Mouse (Mus musculus): ENCODE results near the gene Myrip. TPM values are rescaled to one million over a fixed set of nuclear protein-coding genes. Genes with fewer than 3 reads are reported as not detected.

Myrip gene
- polyA plus RNA-seq, 1 experiment from 2014 or later: 0.45 TPM

- no peaks in the 10 kb centered on the region for H3K36me3 ChIP-seq
- H3K4me1 ChIP-seq: 0 out of 2 replicates have a peak, but pooled peaks cover 13% of the 10 kb centered on the region
- H3K27ac ChIP-seq: no peak overlapping the region
- no peaks in the 10 kb centered on the region for H3K9me3 ChIP-seq
- no peak overlapping the region for H3K4me3 ChIP-seq
- no peak for ATAC-seq (ENCODE audit: insufficient number of reproducible peaks, low FRiP score, low TSS enrichment, low read depth)
- no peaks in the 10 kb centered on the region for H3K27me3 ChIP-seq
- 27% methylated on average over 4 of the region's 4 CpGs for WGBS
- no peak overlapping the region for H3K4me2 ChIP-seq
- no peak overlapping the region for H3K9ac ChIP-seq
Measured at GRCm38 (mm10) chr9:120343123-120343790, 41.9 kb downstream of the Myrip start.

- Histone ChIP-seq H3K9ac (no peak overlapping the region), H3K4me3 (no peak overlapping the region), H3K36me3 (no peaks in the 10 kb centered on the region), H3K4me1 (0 out of 2 replicates have a peak, but pooled peaks cover 14% of the 10 kb centered on the region), H3K27ac (no peak overlapping the region), H3K27me3 (no peaks in the 10 kb centered on the region), H3K9me3 (no peaks in the 10 kb centered on the region), H3K4me2 (no peak overlapping the region)
- WGBS: 31% methylated on average over 5 of the region's 5 CpGs
- no peak for ATAC-seq (ENCODE audit: insufficient number of reproducible peaks, low FRiP score, low TSS enrichment, low read depth)
Measured at GRCm38 (mm10) chr9:120345651-120346151, 44.4 kb downstream of the Myrip start.

GRCm38 (mm10) chr9:120349145-120349544, 47.8 kb downstream of the Myrip start:
- WGBS: 52% methylated on average over 4 of the region's 4 CpGs
- ATAC-seq (ENCODE audit: insufficient number of reproducible peaks, low FRiP score, low TSS enrichment, low read depth): no peak

GRCm38 (mm10) chr9:120350346-120350745, 49.0 kb downstream of the Myrip start:
- Histone ChIP-seq H3K4me3 (no peak overlapping the region), H3K36me3 (no peaks in the 10 kb centered on the region), H3K27ac (no peak overlapping the region), H3K9ac (no peak overlapping the region), H3K4me1 (0 out of 2 replicates have a peak, but pooled peaks cover 7% of the 10 kb centered on the region), H3K27me3 (no peaks in the 10 kb centered on the region), H3K4me2 (no peak overlapping the region), H3K9me3 (no peaks in the 10 kb centered on the region)
- 58% methylated on average over 6 of the region's 6 CpGs for WGBS
- no peak for ATAC-seq (ENCODE audit: insufficient number of reproducible peaks, low FRiP score, low TSS enrichment, low read depth)

More at GRCm38 (mm10) chr9:120349145-120349544, 47.8 kb downstream of the Myrip start:
- no peak overlapping the region for H3K4me2 ChIP-seq
- H3K27me3 ChIP-seq: no peaks in the 10 kb centered on the region
- H3K27ac ChIP-seq: no peak overlapping the region
- 0 out of 2 replicates have a peak, but pooled peaks cover 7% of the 10 kb centered on the region for H3K4me1 ChIP-seq
- no peak overlapping the region for H3K4me3 ChIP-seq
- H3K9ac ChIP-seq: no peak overlapping the region
- no peaks in the 10 kb centered on the region for H3K36me3 ChIP-seq
- H3K9me3 ChIP-seq: no peaks in the 10 kb centered on the region

- 0 out of 2 replicates have a peak, but pooled peaks cover 3% of the 10 kb centered on the region for H3K4me1 ChIP-seq
- H3K27me3 ChIP-seq: no peaks in the 10 kb centered on the region
- no peak overlapping the region for H3K27ac ChIP-seq
- no peak for ATAC-seq (ENCODE audit: insufficient number of reproducible peaks, low FRiP score, low TSS enrichment, low read depth)
- WGBS: 44% methylated on average over 7 of the region's 7 CpGs
- no peak overlapping the region for H3K4me3 ChIP-seq
- no peak overlapping the region for H3K9ac ChIP-seq
- H3K9me3 ChIP-seq: no peaks in the 10 kb centered on the region
- H3K36me3 ChIP-seq: no peaks in the 10 kb centered on the region
- H3K4me2 ChIP-seq: no peak overlapping the region
Measured at GRCm38 (mm10) chr9:120351061-120351460, 49.7 kb downstream of the Myrip start.

- no peak overlapping the region for H3K4me2 ChIP-seq
- 74% methylated on average over 8 of the region's 8 CpGs for WGBS
- no peak overlapping the region for H3K4me3 ChIP-seq
- H3K27me3 ChIP-seq: no peaks in the 10 kb centered on the region
- no peaks in the 10 kb centered on the region for H3K36me3 ChIP-seq
- no peak for ATAC-seq (ENCODE audit: insufficient number of reproducible peaks, low FRiP score, low TSS enrichment, low read depth)
- 0 out of 2 replicates have a peak, but pooled peaks cover 3% of the 10 kb centered on the region for H3K4me1 ChIP-seq
- no peak overlapping the region for H3K27ac ChIP-seq
- H3K9me3 ChIP-seq: no peaks in the 10 kb centered on the region
- no peak overlapping the region for H3K9ac ChIP-seq
Measured at GRCm38 (mm10) chr9:120351474-120351873, 50.2 kb downstream of the Myrip start.

- no peak for ATAC-seq (ENCODE audit: insufficient number of reproducible peaks, low FRiP score, low TSS enrichment, low read depth)
- H3K27ac ChIP-seq: no peak overlapping the region
- WGBS: 85% methylated on average over 4 of the region's 4 CpGs
- no peak overlapping the region for H3K4me2 ChIP-seq
- 0 out of 2 replicates have a peak, but pooled peaks cover 3% of the 10 kb centered on the region for H3K4me1 ChIP-seq
- no peaks in the 10 kb centered on the region for H3K9me3 ChIP-seq
- no peaks in the 10 kb centered on the region for H3K27me3 ChIP-seq
- no peaks in the 10 kb centered on the region for H3K36me3 ChIP-seq
- no peak overlapping the region for H3K4me3 ChIP-seq
- H3K9ac ChIP-seq: no peak overlapping the region
Measured at GRCm38 (mm10) chr9:120353036-120353435, 51.7 kb downstream of the Myrip start.

- Histone ChIP-seq H3K27me3 (no peaks in the 10 kb centered on the region), H3K4me2 (no peak overlapping the region), H3K4me1 (0 out of 2 replicates have a peak, but pooled peaks cover 3% of the 10 kb centered on the region), H3K27ac (no peak overlapping the region), H3K9me3 (no peaks in the 10 kb centered on the region), H3K36me3 (no peaks in the 10 kb centered on the region), H3K9ac (no peak overlapping the region), H3K4me3 (no peak overlapping the region)
- 79% methylated on average over 3 of the region's 3 CpGs for WGBS
- no peak for ATAC-seq (ENCODE audit: insufficient number of reproducible peaks, low FRiP score, low TSS enrichment, low read depth)
Measured at GRCm38 (mm10) chr9:120353967-120354366, 52.7 kb downstream of the Myrip start.

- no peaks in the 10 kb centered on the region for H3K36me3 ChIP-seq
- H3K9ac ChIP-seq: no peak overlapping the region
- H3K27ac ChIP-seq: no peak overlapping the region
- H3K4me1 ChIP-seq: 0 out of 2 replicates have a peak, but pooled peaks cover 3% of the 10 kb centered on the region
- H3K4me2 ChIP-seq: no peak overlapping the region
- H3K4me3 ChIP-seq: no peak overlapping the region
- 76% methylated on average over 12 of the region's 12 CpGs for WGBS
- H3K27me3 ChIP-seq: no peaks in the 10 kb centered on the region
- no peaks in the 10 kb centered on the region for H3K9me3 ChIP-seq
- ATAC-seq (ENCODE audit: insufficient number of reproducible peaks, low FRiP score, low TSS enrichment, low read depth): no peak
Measured at GRCm38 (mm10) chr9:120354550-120355345, 53.4 kb downstream of the Myrip start.

- Histone ChIP-seq H3K4me1 (peaks cover 6% of the 10 kb centered on the region; the same call in 1 of the 2 replicates), H3K9me3 (no peaks in the 10 kb centered on the region), H3K9ac (no peak overlapping the region), H3K27me3 (no peaks in the 10 kb centered on the region), H3K36me3 (no peaks in the 10 kb centered on the region), H3K4me3 (no peak overlapping the region), H3K4me2 (no peak overlapping the region), H3K27ac (no peak overlapping the region)
- no peak for ATAC-seq (ENCODE audit: insufficient number of reproducible peaks, low FRiP score, low TSS enrichment, low read depth)
- 82% methylated on average over 6 of the region's 6 CpGs for WGBS
Measured at GRCm38 (mm10) chr9:120356490-120356889, 55.2 kb downstream of the Myrip start.

GRCm38 (mm10) chr9:120358060-120358459, 56.7 kb downstream of the Myrip start:
- ATAC-seq (ENCODE audit: insufficient number of reproducible peaks, low FRiP score, low TSS enrichment, low read depth): no peak
- no peaks in the 10 kb centered on the region for H3K36me3 ChIP-seq
- peaks cover 6% of the 10 kb centered on the region; the same call in 1 of the 2 replicates for H3K4me1 ChIP-seq
- no peak overlapping the region for H3K4me2 ChIP-seq
- no peak overlapping the region for H3K4me3 ChIP-seq
- no peaks in the 10 kb centered on the region for H3K27me3 ChIP-seq
- no peak overlapping the region for H3K9ac ChIP-seq
- no peak overlapping the region for H3K27ac ChIP-seq
- no peaks in the 10 kb centered on the region for H3K9me3 ChIP-seq
- 71% methylated on average over 6 of the region's 6 CpGs for WGBS
